Mouse (Mus musculus): Measurements from ENCODE around the gene Acta2.

DNA sequence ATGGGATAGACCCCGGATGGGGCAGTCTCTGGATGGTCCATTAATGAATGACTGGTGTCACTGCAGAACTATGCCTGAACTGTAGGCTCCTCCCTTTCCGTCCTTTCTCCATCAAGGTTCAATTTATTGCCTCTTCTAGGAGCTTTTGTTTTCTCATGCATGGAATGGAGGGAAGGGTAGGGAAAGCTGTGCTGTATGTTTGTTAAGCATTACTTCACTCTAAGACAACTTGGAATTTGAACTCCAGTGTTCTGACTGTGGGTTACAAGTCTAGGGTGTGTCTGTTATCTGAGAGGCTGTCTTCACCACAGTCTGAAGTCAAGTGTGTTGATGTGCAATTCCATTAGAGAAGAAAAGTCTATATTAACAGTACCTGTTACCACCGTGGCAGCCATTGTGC, 46.4 kb downstream of the Acta2 start:
- TF ChIP-seq CTCF (IDR thresholded peaks at IDR 0.05; ENCODE audit: extremely low read depth, insufficient read length, insufficient replicate concordance, low read depth, low read length) (no peak), POLR2A (IDR thresholded peaks at IDR 0.05; ENCODE audit: low read depth, low read length) (no peak)
